Comparison of ENCODE assay signal across 10 mouse cellular contexts in the genomic region with DNA sequence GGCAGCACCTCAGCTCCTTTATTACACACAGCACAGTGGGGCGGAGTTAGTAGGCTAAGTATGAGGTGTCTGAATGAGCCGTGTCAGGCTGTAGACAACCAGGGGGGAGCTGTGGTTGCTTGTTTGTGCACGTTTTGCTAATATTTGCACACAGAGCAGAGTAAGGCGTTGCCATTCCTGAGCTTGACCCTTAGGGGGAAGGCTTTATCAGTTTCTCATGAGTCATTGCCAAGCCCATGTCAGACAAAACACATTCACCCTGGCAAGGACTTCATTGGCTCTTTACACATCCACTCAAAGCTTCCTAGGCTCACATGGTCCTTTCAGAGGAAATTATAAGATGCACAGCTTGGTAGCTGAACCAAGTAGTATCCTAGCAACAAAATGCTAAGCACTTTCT. TPM values are rescaled to one million over a fixed set of nuclear protein-coding genes. Genes with fewer than 3 reads are reported as not detected.
DNase-seq lines count a peak whose midpoint lies in the region; ATAC-seq and TF ChIP-seq lines count a peak whose summit lies in the region.
"Had no signal": no experiment of that assay in that cellular context is flagged by ENCODE, and none has a peak within 500 bp of the region (broad histone marks: within the 10 kb centered on the region; RNA-seq: fewer than 3 reads in every experiment).

No protein-coding gene starts in this region.

- H3K4me3 ChIP-seq in hindbrain, embryonic 13.5 days, result no peak overlapping the region
- no peak overlapping the region for H3K4me3 ChIP-seq in midbrain, embryonic 16.5 days (ENCODE audit: low read depth, low read length)
- H3K4me3 ChIP-seq in gastrocnemius, adult 2 months, result no peak overlapping the region
- H3K4me3 ChIP-seq: liver, embryonic 13.5 days had no signal

- no peaks in the 10 kb centered on the region for H3K36me3 ChIP-seq in hindbrain, embryonic 13.5 days
- no peaks in the 10 kb centered on the region for H3K36me3 ChIP-seq in midbrain, embryonic 16.5 days (ENCODE audit: control insufficient read depth, insufficient read depth, low read length)
- H3K36me3 ChIP-seq: liver, embryonic 13.5 days had no signal

- no peaks in the 10 kb centered on the region for H3K9me3 ChIP-seq in hindbrain, embryonic 13.5 days
- H3K9me3 ChIP-seq in midbrain, embryonic 16.5 days (replicated peaks; ENCODE audit: control insufficient read depth, low read length, poor library complexity, severe bottlenecking), result no peaks in the 10 kb centered on the region
- H3K9me3 ChIP-seq: liver, embryonic 13.5 days had no signal

- H3K4me2 ChIP-seq in hindbrain, embryonic 13.5 days, result no peak overlapping the region
- H3K4me2 ChIP-seq in midbrain, embryonic 16.5 days (ENCODE audit: low read length), result no peak overlapping the region
- H3K4me2 ChIP-seq: liver, embryonic 13.5 days had no signal

- H3K27me3 ChIP-seq in hindbrain, embryonic 13.5 days, result no peaks in the 10 kb centered on the region
- no peaks in the 10 kb centered on the region for H3K27me3 ChIP-seq in midbrain, embryonic 16.5 days (ENCODE audit: control insufficient read depth, insufficient read depth, low read depth, low read length)
- H3K27me3 ChIP-seq: liver, embryonic 13.5 days had no signal

- H3K9ac ChIP-seq in hindbrain, embryonic 13.5 days, result no peak overlapping the region
- no peak overlapping the region for H3K9ac ChIP-seq in midbrain, embryonic 16.5 days (ENCODE audit: low read depth, low read length)
- H3K9ac ChIP-seq: liver, embryonic 13.5 days had no signal

- intact Hi-C loops in gastrocnemius, adult 2 months (cut with DNase I), result loop anchor here (5.0 to 10.0 kb wide), 2 partner anchors 888 to 966 kb away; partner anchors contain the start of gene Pdgfc

- peak; percentile 58 for ATAC-seq in hindbrain, embryonic 13.5 days (ENCODE audit: low FRiP score)
- ATAC-seq in midbrain, embryonic 16.5 days, result peak; percentile 71
- ATAC-seq: inflammation-experienced regulatory T-cells, adult 6 months had no signal

- TF ChIP-seq CTCF in gastrocnemius, adult 2 months (IDR thresholded peaks at IDR 0.05), result no peak

- 59% methylated on average over 4 of the region's 4 CpGs for WGBS in hindbrain, embryonic 13.5 days
- 49% methylated on average over 4 of the region's 4 CpGs for WGBS in midbrain, embryonic 16.5 days

- peaks cover 10% of the 10 kb centered on the region for H3K4me1 ChIP-seq in hindbrain, embryonic 13.5 days (replicated peaks)
- peaks cover 17% of the 10 kb centered on the region; the same call in 1 of the 2 replicates for H3K4me1 ChIP-seq in midbrain, embryonic 16.5 days (ENCODE audit: control insufficient read depth, insufficient read depth, low read length)
- H3K4me1 ChIP-seq: liver, embryonic 13.5 days had no signal

- peak; percentile 31 for DNase-seq in layer of hippocampus, adult 9-11 months
- no peak for DNase-seq in layer of hippocampus, postnatal 14 days (ENCODE audit: low spot score in 2 of 2)
- peak; percentile 7 for DNase-seq in ZHBTc4 (ENCODE audit: low read depth, low spot score)
- DNase-seq in gastrocnemius, adult 2 months, result no peak
- DNase-seq in spleen, postnatal 10 days (ENCODE audit: low spot score in 2 of 2), result no peak
- no peak for DNase-seq in kidney, postnatal 25 days
- DNase-seq: liver, embryonic 13.5 days had no signal

- no peak overlapping the region for H3K27ac ChIP-seq in hindbrain, embryonic 13.5 days
- H3K27ac ChIP-seq in midbrain, embryonic 16.5 days (ENCODE audit: low read length), result peak overlapping the region; percentile 12; the same call in 1 of the 2 replicates
- H3K27ac ChIP-seq in gastrocnemius, adult 2 months, result no peak overlapping the region
- H3K27ac ChIP-seq: liver, embryonic 13.5 days had no signal

RNA-seq across cellular contexts. Expression of gene Ctso, which starts 9.5 kb away (rescaled TPM):
- total RNA-seq in layer of hippocampus, postnatal 14 days (2021), result 10 to 100 TPM; 16.8 to 18.4 TPM
- 9.8 and 10.6 TPM in 2 replicates for polyA plus RNA-seq in hindbrain, embryonic 13.5 days (2015; fragmentation: Nextera tagmentation; extraction: Ambion mirVana)
- 7.4 and 7.6 TPM in 2 replicates for polyA plus RNA-seq in midbrain, embryonic 16.5 days (2015; fragmentation: Nextera tagmentation; extraction: Ambion mirVana)
- 1 to 10 TPM; 4.2 to 5.8 TPM for total RNA-seq in gastrocnemius, adult 2 months (2021)

RNA-seq across cellular contexts. Expression of gene Tdo2, which starts 53.1 kb away (rescaled TPM):
- total RNA-seq in layer of hippocampus, postnatal 14 days (2021), result 10 to 100 TPM in 1 of 2 experiments, 1 to 10 TPM in 1; 9.8 to 10.6 TPM
- 0.05 TPM in 1 of 2 replicates, not detected in the other for polyA plus RNA-seq in hindbrain, embryonic 13.5 days (2015; fragmentation: Nextera tagmentation; extraction: Ambion mirVana)
- not detected in 2 replicates for polyA plus RNA-seq in midbrain, embryonic 16.5 days (2015; fragmentation: Nextera tagmentation; extraction: Ambion mirVana)
- total RNA-seq in gastrocnemius, adult 2 months (2021), result not detected

RNA-seq across cellular contexts. Expression of gene Asic5, which starts 59.2 kb away (rescaled TPM):
- not detected for total RNA-seq in layer of hippocampus, postnatal 14 days (2021)
- not detected in 2 replicates for polyA plus RNA-seq in hindbrain, embryonic 13.5 days (2015; fragmentation: Nextera tagmentation; extraction: Ambion mirVana)
- polyA plus RNA-seq in midbrain, embryonic 16.5 days (2015; fragmentation: Nextera tagmentation; extraction: Ambion mirVana), result not detected in 2 replicates
- not detected for total RNA-seq in gastrocnemius, adult 2 months (2021)
- polyA plus RNA-seq: inflammation-experienced regulatory T-cells, adult 6 months; liver, embryonic 13.5 days had no signal

Comparison
In these comparisons a context has a peak if more than half of its experiments do, and no peak if none do; other contexts are left out.
1. DNase-seq: peak in layer of hippocampus, adult 9-11 months (single experiment) and ZHBTc4 (single experiment); none in layer of hippocampus, postnatal 14 days (0 of 2), gastrocnemius, adult 2 months (single experiment), spleen, postnatal 10 days (0 of 2) and kidney, postnatal 25 days (0 of 2).
2. RNA of gene Tdo2, which starts 53.1 kb away (total RNA-seq): 9.8 to 10.6 TPM in layer of hippocampus, postnatal 14 days; not detected in gastrocnemius, adult 2 months; every median in the first group is over 10 times any median in the second.